Mouse (Mus musculus) liver, postnatal 0 days (tissue): ENCODE results near the gene Igsf9.

Source experiments
- CTCF ChIP-seq: sonication (generic); IDR thresholded peaks from 2 replicates; pipeline ENCODE4 v1.5.1; 2016; ENCODE audit warnings: antibody characterized with exemption, low read depth
- EP300 ChIP-seq: IDR thresholded peaks from 2 replicates; pipeline ENCODE4 v1.6.1; 2016; ENCODE audit warnings: antibody characterized with exemption, low read depth, mild to moderate bottlenecking

- no peak for TF ChIP-seq CTCF
- no peak for TF ChIP-seq EP300
Measured at GRCm38 (mm10) chr1:172484236-172484635, 2.6 kb downstream of the Igsf9 start.
